Mouse (Mus musculus): ENCODE measurements at regions not wholly inside any gene's neighbourhood (a gene's known extent, or its start where the extent isn't known, plus 50 kb on each side); places are given as distances from the start of the nearest gene placed in this dataset.
A peak's percentile ranks its signal among the peaks of the same experiment; 100 is the strongest.

- Histone ChIP-seq H3K36me3 (no peaks in the 10 kb centered on the region), H3K9me3 (no peaks in the 10 kb centered on the region), H3K4me2 (no peak overlapping the region), H3K27ac (no peak overlapping the region), H3K27me3 (peaks cover 11% of the 10 kb centered on the region), H3K4me3 (no peak overlapping the region), H3K4me1 (no peaks in the 10 kb centered on the region), H3K9ac (no peak overlapping the region)
- ATAC-seq (ENCODE audit: insufficient number of reproducible peaks, insufficient read depth, low FRiP score, low TSS enrichment, low read depth) = no peak
- 90% methylated on average over 10 of the region's 10 CpGs for WGBS
These were observed 108.2 kb downstream of the Gm9376 start for GRCm38 (mm10) chr14:118374819-118375520.

- no peaks in the 10 kb centered on the region for H3K36me3 ChIP-seq
- WGBS = 93% methylated on average over 12 of the region's 12 CpGs
- no peak overlapping the region for H3K4me2 ChIP-seq
- no peak overlapping the region for H3K9ac ChIP-seq
- no peak overlapping the region for H3K4me3 ChIP-seq
- no peaks in the 10 kb centered on the region for H3K9me3 ChIP-seq
- no peaks in the 10 kb centered on the region for H3K4me1 ChIP-seq
- no peak overlapping the region for H3K27ac ChIP-seq
- no peak for ATAC-seq (ENCODE audit: insufficient number of reproducible peaks, insufficient read depth, low FRiP score, low TSS enrichment, low read depth)
- peaks cover 5% of the 10 kb centered on the region for H3K27me3 ChIP-seq
These were observed 108.9 kb downstream of the Gm9376 start for GRCm38 (mm10) chr14:118375641-118376040.

GRCm38 (mm10) chr14:118379624-118380023, 112.9 kb downstream of the Gm9376 start:
- Histone ChIP-seq H3K4me3 (no peak overlapping the region), H3K9ac (no peak overlapping the region), H3K4me2 (no peak overlapping the region), H3K4me1 (no peaks in the 10 kb centered on the region), H3K27me3 (no peaks in the 10 kb centered on the region), H3K9me3 (no peaks in the 10 kb centered on the region), H3K27ac (no peak overlapping the region), H3K36me3 (no peaks in the 10 kb centered on the region)
- no peak for ATAC-seq (ENCODE audit: insufficient number of reproducible peaks, insufficient read depth, low FRiP score, low TSS enrichment, low read depth)
- 83% methylated on average over 8 of the region's 8 CpGs for WGBS

GRCm38 (mm10) chr14:118385529-118385932, 118.8 kb downstream of the Gm9376 start:
- Histone ChIP-seq H3K27me3 (no peaks in the 10 kb centered on the region), H3K4me1 (0 out of 2 replicates have a peak, but pooled peaks cover 3% of the 10 kb centered on the region), H3K4me2 (peak overlapping the region; percentile 46), H3K36me3 (no peaks in the 10 kb centered on the region), H3K9ac (no peak overlapping the region), H3K27ac (no peak overlapping the region), H3K9me3 (no peaks in the 10 kb centered on the region), H3K4me3 (peak overlapping the region; percentile 4; the same call in 1 of the 2 replicates)
- no peak; the same call in 1 of the 2 replicates for ATAC-seq (ENCODE audit: insufficient number of reproducible peaks, insufficient read depth, low FRiP score, low TSS enrichment, low read depth)
- 19% methylated on average over 7 of the region's 7 CpGs for WGBS

GRCm38 (mm10) chr14:118388061-118388460, 121.3 kb downstream of the Gm9376 start:
- H3K9me3 ChIP-seq = no peaks in the 10 kb centered on the region
- H3K27me3 ChIP-seq = peaks cover 6% of the 10 kb centered on the region; the same call in 1 of the 2 replicates
- ATAC-seq (ENCODE audit: insufficient number of reproducible peaks, insufficient read depth, low FRiP score, low TSS enrichment, low read depth) = no peak
- H3K4me3 ChIP-seq = no peak overlapping the region
- H3K4me2 ChIP-seq = no peak overlapping the region
- H3K9ac ChIP-seq = no peak overlapping the region
- no peak overlapping the region for H3K27ac ChIP-seq
- 90% methylated on average over 15 of the region's 15 CpGs for WGBS
- no peaks in the 10 kb centered on the region for H3K36me3 ChIP-seq
- H3K4me1 ChIP-seq = 0 out of 2 replicates have a peak, but pooled peaks cover 3% of the 10 kb centered on the region

- no peak overlapping the region for H3K4me3 ChIP-seq
- WGBS = 59% methylated on average over 3 of the region's 3 CpGs
- no peaks in the 10 kb centered on the region for H3K9me3 ChIP-seq
- no peak overlapping the region for H3K27ac ChIP-seq
- no peak overlapping the region for H3K4me2 ChIP-seq
- no peaks in the 10 kb centered on the region for H3K36me3 ChIP-seq
- H3K9ac ChIP-seq = no peak overlapping the region
- H3K27me3 ChIP-seq = peaks cover 6% of the 10 kb centered on the region; the same call in 1 of the 2 replicates
- no peaks in the 10 kb centered on the region for H3K4me1 ChIP-seq
- no peak for ATAC-seq (ENCODE audit: insufficient number of reproducible peaks, insufficient read depth, low FRiP score, low TSS enrichment, low read depth)
These were observed 124.0 kb downstream of the Gm9376 start for GRCm38 (mm10) chr14:118390790-118391189.

- 90% methylated on average over 5 of the region's 5 CpGs for WGBS
- Histone ChIP-seq H3K27me3 (peaks cover 6% of the 10 kb centered on the region; the same call in 1 of the 2 replicates), H3K9me3 (no peaks in the 10 kb centered on the region), H3K4me1 (no peaks in the 10 kb centered on the region), H3K9ac (no peak overlapping the region), H3K4me2 (no peak overlapping the region), H3K27ac (no peak overlapping the region), H3K4me3 (no peak overlapping the region), H3K36me3 (no peaks in the 10 kb centered on the region)
- ATAC-seq (ENCODE audit: insufficient number of reproducible peaks, insufficient read depth, low FRiP score, low TSS enrichment, low read depth) = no peak
These were observed 124.8 kb downstream of the Gm9376 start for GRCm38 (mm10) chr14:118391561-118391960.

GRCm38 (mm10) chr14:118393676-118394075, 126.9 kb downstream of the Gm9376 start:
- H3K4me1 ChIP-seq = no peaks in the 10 kb centered on the region
- WGBS = 71% methylated on average over 6 of the region's 6 CpGs
- H3K27ac ChIP-seq = no peak overlapping the region

GRCm38 (mm10) chr14:118414275-118414674, 147.5 kb downstream of the Gm9376 start:
- ATAC-seq (ENCODE audit: insufficient number of reproducible peaks, insufficient read depth, low FRiP score, low TSS enrichment, low read depth) = no peak
- no peak overlapping the region for H3K9ac ChIP-seq
- H3K4me2 ChIP-seq = no peak overlapping the region
- H3K27ac ChIP-seq = no peak overlapping the region
- no peak overlapping the region for H3K4me3 ChIP-seq
- peaks cover 42% of the 10 kb centered on the region for H3K27me3 ChIP-seq
- 72% methylated on average over 4 of the region's 4 CpGs for WGBS
- peaks cover 1% of the 10 kb centered on the region for H3K9me3 ChIP-seq
- H3K4me1 ChIP-seq = no peaks in the 10 kb centered on the region
- H3K36me3 ChIP-seq = no peaks in the 10 kb centered on the region

More at GRCm38 (mm10) chr14:118393676-118394075, 126.9 kb downstream of the Gm9376 start:
- peaks cover 6% of the 10 kb centered on the region; the same call in 1 of the 2 replicates for H3K27me3 ChIP-seq
- no peak overlapping the region for H3K9ac ChIP-seq
- H3K4me2 ChIP-seq = no peak overlapping the region
- no peaks in the 10 kb centered on the region for H3K9me3 ChIP-seq
- H3K4me3 ChIP-seq = no peak overlapping the region
- ATAC-seq (ENCODE audit: insufficient number of reproducible peaks, insufficient read depth, low FRiP score, low TSS enrichment, low read depth) = no peak
- no peaks in the 10 kb centered on the region for H3K36me3 ChIP-seq

- no peak overlapping the region; the same call in 1 of the 2 replicates for H3K27ac ChIP-seq
- no peak for ATAC-seq (ENCODE audit: insufficient number of reproducible peaks, insufficient read depth, low FRiP score, low TSS enrichment, low read depth)
- WGBS = 31% methylated on average over 7 of the region's 7 CpGs
These were observed 149.4 kb downstream of the Gm9376 start for GRCm38 (mm10) chr14:118416163-118416562.

GRCm38 (mm10) chr14:118419442-118420193, 152.9 kb downstream of the Gm9376 start:
- H3K4me2 ChIP-seq = no peak overlapping the region
- H3K9ac ChIP-seq = no peak overlapping the region
- peaks cover 15% of the 10 kb centered on the region for H3K9me3 ChIP-seq
- no peak overlapping the region for H3K4me3 ChIP-seq
- peaks cover 62% of the 10 kb centered on the region for H3K27me3 ChIP-seq
- H3K4me1 ChIP-seq = peaks cover 9% of the 10 kb centered on the region
- no peaks in the 10 kb centered on the region for H3K36me3 ChIP-seq
- no peak for ATAC-seq (ENCODE audit: insufficient number of reproducible peaks, insufficient read depth, low FRiP score, low TSS enrichment, low read depth)
- WGBS = 88% methylated on average over 12 of the region's 12 CpGs
- H3K27ac ChIP-seq = no peak overlapping the region

More at GRCm38 (mm10) chr14:118416163-118416562, 149.4 kb downstream of the Gm9376 start:
- no peaks in the 10 kb centered on the region for H3K36me3 ChIP-seq
- no peak overlapping the region for H3K4me3 ChIP-seq
- peaks cover 15% of the 10 kb centered on the region for H3K9me3 ChIP-seq
- H3K4me1 ChIP-seq = no peaks in the 10 kb centered on the region
- H3K9ac ChIP-seq = no peak overlapping the region
- H3K27me3 ChIP-seq = peaks cover 50% of the 10 kb centered on the region
- H3K4me2 ChIP-seq = no peak overlapping the region

Measured in embryonic facial prominence, embryonic 13.5 days (tissue).